Mouse (Mus musculus): ENCODE results near the gene Nmrk1.

Nmrk1 gene

DNA sequence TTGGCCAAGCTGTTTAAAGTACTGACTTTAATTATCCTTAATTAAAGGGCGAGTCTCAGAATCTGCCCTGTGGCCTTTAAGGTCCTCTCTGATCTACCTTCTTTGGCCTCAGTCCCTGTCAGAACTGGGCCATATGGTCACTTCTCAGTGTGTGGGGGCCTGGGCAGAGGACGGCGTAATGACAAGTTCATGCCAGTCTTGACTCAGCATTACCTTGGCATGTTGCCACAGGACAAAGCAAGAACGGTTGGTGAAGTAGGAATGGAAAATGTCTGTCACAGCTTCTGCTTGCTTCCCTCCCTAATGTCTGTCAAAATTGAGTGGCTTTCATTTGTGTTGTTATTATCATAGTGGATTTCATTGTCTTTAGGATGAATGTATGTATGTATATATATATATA lies 20.8 kb downstream of the Nmrk1 start:
- no peak for DNase-seq (ENCODE audit: low read depth, low spot score)

DNA sequence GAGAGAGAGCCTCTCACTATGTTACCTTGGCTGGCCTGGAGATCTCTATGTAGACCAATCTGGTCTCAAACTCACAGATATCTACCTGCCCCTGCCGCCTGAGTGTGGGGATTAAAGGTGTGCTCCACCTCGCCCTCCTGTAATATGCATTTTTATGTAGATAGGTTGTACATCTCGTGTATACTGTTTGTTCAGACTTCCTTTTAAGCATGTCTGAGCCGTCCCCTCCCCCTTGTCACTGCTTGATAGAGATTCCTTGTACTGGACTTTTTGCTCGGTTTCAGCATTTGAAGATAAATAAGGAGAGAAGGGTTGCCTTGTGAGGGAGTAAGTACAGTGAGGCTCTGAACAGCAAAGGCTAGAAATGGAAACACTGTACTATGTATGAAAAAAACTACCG lies 21.3 kb downstream of the Nmrk1 start:
- DNase-seq (ENCODE audit: low read depth, low spot score) = no peak

DNA sequence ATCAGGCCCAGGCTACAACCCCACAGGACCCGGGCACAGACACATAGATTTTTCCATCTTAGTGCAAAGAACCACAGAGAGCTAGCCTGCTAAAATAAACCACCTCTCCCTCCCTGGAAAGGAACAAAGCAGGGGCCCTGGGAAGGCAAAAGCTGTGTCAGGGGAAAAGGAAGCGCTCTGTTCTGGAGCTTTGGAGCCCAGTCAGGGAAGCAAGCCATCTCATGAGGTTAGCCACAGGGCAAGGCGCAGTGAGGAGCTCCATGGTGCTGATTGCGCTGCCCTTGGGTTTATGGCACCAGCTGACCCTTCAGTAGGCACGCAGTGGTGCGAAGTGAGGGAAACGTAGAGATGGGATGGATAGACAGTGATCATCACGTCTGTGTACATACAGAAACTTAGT lies 22.6 kb downstream of the Nmrk1 start:
- DNase-seq (ENCODE audit: low read depth, low spot score) = no peak

DNA sequence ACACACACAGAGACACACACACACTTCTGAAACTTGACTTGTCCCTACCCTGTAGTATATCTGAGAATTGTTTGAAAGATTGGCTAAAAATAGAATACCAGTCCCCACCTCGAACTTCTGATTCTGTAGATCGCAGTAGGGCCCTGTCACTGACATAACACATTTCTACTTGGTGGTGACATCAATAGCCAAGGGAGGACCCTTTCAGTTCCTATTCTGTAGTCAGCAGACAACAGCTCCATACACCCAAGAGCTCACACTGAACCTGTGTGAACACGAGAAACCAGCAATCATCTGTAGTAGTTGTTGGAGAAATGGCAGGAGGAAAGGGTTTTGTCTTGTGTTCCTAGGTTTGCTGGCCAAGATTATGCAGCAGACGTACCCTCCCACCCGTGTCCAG lies 23.2 kb downstream of the Nmrk1 start:
- no peak for DNase-seq (ENCODE audit: low read depth, low spot score)

DNA sequence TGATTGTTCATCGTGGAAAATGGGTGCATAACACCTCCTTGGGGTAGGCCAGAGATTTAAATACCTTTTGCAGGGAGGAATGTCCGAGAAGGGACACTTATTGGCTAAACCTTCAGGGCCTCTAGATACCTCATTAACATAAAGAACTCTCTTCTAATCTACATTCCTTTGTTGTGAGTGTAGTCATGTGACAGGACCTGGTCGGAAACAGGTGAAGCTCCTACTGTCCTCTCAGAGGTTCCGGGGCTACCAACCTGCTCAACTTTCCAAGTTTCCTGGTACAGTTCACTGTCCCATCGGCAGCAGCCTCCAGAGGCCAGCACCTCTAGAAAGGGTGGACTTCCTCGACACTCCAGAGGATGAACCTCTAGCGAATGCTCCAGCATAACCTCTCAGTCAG lies 24.2 kb downstream of the Nmrk1 start:
- peak; percentile 21 for DNase-seq (ENCODE audit: low read depth, low spot score)

DNA sequence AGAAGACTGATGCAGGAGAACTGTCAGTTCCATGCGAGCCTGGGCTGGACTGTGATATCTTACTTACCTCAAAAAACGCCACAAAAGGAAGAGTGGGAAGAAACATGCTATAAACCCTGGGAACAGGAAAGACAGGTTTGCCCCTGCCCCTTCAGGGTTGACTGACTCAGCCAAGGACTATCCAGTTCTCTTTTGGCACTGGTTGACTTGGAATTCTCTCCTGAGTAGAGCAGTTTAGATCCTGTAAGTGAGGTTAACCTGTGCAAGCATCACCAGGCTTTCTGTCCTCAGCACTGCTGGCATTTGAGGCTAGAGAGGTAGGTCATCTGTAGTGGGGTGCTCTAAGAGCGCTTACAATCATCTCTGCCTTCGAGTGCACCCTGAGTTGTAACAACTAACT lies 26.7 kb downstream of the Nmrk1 start:
- no peak for DNase-seq (ENCODE audit: low read depth, low spot score)

DNA sequence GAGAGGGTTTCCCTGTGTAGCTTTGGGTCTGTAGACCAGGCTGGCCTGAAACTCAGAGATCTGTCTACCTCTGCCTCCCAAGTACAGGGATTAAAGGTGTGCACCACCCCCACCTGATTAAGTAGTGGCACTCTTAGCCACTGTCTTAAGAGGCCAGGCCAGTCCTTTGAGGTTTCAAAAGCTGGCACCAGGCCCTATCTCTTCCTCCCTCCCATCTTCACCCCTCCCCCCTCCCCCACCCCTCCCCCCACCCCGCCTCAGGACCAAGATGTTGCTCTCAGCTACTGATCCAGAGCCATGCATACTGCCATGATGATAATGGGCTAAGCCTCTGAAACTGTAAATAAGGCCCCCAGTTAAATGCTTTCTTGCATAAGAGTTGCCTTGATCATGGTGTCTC lies 27.6 kb downstream of the Nmrk1 start:
- no peak for DNase-seq (ENCODE audit: low read depth, low spot score)

DNA sequence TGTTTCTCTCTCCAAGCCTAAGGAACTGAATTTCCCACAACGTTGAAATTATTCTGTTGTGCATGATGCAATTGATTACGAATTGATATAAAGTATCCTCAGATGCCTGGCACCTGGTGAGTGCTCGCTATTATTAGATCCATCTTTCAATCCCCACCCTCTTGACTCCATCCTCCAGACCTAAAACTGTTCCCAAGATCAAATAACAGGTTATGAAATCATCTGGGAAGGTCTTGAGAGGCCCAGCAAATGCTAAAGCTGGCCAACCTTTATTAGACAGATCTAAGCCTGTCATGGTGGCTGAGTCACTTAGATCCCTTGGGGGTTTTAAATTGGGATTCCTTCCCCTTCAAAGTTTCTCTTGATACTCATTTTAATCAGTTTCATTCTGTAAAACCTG lies 28.7 kb downstream of the Nmrk1 start:
- no peak for DNase-seq (ENCODE audit: low read depth, low spot score)

DNA sequence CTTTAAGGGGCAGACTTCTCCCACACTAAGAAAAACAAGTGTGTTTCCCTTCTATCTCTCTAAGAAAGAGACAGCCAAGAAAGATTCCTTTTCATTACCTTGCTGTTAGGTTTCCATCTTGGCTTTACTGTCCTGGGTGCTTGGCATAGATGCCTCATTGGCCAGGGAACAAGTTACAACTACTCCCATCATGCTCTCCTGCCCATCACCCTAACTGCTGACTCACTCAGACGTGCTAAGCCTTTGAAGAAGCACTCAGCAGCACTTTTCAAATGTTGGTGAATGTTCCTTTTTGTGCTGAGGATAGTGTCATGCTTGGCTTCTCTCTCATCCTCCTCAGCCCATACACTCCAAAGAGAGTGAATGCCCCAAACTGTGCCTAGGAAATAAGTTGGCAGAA lies 29.9 kb downstream of the Nmrk1 start:
- DNase-seq (ENCODE audit: low read depth, low spot score) = no peak

DNA sequence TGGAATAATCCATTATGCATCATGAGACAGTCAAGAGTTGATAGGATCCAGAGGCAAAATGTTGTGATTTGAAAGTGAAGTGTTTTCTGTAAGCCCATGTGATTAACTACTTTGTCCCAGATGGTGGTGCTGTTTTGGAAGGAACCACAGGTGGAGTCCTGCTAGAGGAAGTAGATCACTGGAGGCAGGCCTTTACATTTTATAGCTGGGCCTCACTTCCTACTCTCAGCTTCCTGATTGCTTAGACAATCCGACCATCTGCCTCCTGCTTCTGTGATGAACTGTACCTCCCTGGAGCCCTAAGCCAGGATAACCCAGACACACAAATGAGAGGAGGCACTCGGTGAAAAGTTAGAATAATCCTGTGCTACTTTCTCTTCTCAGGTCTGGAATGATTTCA lies 32.2 kb downstream of the Nmrk1 start:
- DNase-seq (ENCODE audit: low read depth, low spot score) = peak; percentile 67

DNA sequence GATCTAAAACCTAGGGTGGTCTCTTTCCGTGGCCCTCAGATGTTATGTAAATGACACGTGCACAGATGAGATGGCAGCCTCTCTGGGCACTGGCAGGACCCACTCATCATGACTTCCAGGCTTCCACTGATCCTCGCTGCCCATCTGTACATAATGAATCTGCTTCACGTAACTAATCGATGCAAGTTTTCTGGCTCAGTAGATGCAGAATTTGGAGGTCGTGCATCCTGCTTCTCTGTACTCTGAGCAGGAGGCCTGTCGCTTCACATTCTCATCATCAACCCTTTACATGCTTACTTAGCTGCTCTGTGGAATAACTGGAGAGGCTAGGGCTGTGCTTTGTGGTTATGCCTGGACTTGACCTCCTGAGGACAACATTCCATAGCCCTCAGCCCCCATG lies 35.2 kb downstream of the Nmrk1 start:
- no peak for DNase-seq (ENCODE audit: low read depth, low spot score)

DNA sequence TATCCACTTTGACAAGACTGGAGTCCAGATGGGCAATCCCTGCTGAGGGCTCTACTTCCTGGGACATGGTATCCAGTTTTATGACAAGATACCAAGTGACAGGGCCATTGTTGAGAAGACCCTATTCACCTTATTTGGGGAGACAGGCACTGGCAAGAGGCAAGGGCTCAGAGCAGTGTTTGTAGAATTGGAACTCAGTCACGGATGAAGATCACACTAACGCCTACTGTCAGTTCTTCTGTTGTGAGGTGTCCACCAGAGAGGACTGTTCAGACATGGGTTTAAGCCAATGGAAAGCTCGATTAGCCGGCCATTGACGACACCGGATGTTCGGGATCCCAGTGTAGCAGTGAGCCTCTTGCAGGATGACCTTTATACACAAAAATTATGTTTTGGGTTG lies 37.8 kb downstream of the Nmrk1 start:
- no peak for DNase-seq (ENCODE audit: low read depth, low spot score)

DNA sequence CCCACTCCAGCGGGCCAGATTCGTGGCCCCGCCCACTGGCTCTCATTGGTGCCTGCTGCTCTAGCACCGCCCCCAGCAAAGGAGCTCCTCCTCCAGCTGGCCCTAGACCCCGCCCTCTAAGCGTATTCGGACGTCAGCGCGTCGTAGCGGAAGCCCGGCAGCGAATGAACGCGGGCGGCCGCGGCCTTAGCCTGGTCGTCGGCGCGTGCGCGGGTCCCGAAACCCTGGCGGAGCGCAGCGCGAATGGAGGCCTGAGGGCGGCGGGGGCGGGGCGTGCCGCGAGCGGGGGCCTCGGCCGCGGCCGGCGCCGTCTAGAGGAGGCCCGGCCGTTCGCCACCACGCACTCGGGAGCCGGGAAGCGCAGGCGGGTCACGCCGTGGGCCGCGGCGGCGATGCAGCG lies 38.9 kb downstream of the Nmrk1 start, which contains the start of gene Carnmt1:
Gene Carnmt1 (plus strand): TSS at position 157 of the 400 bp plus-strand sequence.
- peak; percentile 99 for DNase-seq (ENCODE audit: low read depth, low spot score)

DNA sequence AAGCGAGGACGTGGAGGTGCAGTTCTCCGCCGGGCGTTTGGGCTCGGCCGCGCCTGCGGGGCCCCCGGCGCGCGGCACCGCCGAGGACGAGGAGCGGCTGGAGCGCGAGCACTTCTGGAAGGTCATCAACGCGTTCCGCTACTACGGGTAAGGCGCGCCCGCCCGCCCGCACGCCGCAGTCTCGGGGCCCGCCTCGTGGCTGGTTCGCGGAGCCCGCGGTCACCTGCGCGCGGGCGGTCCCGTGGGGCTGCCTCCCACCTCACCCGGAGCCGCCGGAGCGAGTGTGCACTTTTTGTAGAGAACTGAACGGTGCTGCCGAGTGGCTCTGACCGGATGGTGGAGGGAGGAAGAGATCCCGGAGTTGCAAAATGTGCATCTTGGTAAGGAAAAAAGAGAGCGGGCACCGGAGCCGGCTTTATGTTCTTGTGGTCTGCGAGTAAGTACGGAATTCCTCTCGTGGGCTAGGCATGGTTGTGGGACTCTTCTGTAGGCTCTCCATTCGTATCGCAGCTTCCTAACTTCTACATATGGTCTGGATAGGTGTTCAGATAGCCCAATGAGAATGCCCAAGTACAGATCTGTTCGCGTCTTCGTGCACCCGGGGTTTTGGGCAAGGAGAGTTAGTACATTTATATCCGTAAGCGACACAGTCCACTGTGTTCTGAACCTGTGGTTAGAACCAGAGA lies 39.4 kb downstream of the Nmrk1 start:
- DNase-seq (ENCODE audit: low read depth, low spot score) = peak; percentile 60

DNA sequence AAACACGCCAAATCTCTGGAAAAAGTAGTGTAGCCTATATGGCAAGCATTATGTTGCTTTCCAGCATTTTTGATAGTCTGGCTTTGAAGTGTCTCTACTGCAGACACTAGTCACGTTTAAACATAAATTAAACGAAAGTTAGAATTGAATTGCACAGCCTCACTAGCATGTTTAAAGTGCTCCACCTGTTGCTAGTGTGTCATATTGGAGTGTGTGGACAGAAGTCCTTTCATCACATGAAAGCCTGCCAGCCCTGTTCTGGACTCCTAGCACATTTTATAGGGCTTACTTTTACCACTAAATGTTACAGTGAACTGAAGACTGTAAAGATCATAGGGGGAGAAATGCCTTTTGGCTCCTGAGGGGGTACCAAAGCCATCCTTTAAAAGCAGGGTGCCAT lies 40.7 kb downstream of the Nmrk1 start:
- no peak for DNase-seq (ENCODE audit: low read depth, low spot score)

DNA sequence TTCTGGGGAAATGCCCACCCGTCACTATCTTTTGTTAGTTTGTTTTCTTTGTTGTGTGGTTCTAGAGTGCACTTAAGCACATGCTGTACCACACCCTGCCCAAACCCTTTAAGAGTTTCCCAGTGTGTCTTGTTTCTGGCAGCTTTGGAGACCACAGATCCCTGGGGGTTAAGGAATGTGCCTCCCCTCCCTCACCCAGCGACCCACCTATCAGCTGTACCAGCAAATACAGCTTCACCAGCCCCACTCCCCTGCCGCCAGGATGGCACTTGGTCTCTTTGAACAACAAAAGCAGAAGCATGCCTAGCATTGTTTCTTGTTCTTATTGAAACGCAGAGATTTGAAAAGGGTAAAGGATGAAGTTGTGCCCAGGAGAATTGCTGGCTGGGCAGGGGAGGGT lies 41.4 kb downstream of the Nmrk1 start:
- DNase-seq (ENCODE audit: low read depth, low spot score) = peak; percentile 93

DNA sequence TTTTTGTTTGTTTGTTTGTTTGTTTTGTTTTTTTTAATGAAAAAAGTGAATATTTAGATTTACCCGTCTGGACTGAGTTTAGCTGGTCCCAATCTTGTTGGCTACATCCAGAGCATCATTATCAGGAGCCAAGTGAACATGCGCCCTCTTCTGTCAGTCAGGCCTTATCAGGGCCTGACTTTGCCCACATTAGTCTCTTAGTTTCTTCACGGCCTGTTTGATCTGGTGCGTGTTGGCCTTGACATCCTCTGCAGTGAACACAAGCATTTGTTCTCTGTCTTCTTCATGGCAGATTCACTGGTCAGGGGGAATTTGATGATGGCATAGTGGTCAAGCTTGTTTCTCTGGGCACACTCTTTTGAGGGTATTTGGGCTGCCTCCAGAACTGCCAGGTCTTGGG lies 50.4 kb downstream of the Nmrk1 start:
- DNase-seq (ENCODE audit: low read depth, low spot score) = peak; percentile 33

DNA sequence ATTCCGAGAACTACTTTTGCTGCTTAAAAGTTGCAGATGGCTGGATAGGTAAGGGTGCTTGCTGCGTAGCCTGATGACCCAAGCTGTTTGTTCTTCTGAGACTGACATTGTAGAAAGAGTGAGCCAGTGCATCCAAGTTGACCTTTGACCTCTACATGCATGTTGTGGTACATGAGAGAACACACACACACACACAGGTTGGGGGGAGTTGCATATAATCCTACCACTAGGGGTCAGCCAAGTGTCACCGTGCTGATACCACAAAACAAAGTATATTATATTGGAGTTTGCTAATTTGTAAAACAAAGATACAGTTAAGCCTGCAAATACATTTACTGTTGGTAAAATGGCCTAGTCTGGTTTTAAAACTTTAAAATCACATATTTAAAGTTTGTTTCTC lies 55.8 kb downstream of the Nmrk1 start:
- peak; percentile 73 for DNase-seq (ENCODE audit: low read depth, low spot score)

DNA sequence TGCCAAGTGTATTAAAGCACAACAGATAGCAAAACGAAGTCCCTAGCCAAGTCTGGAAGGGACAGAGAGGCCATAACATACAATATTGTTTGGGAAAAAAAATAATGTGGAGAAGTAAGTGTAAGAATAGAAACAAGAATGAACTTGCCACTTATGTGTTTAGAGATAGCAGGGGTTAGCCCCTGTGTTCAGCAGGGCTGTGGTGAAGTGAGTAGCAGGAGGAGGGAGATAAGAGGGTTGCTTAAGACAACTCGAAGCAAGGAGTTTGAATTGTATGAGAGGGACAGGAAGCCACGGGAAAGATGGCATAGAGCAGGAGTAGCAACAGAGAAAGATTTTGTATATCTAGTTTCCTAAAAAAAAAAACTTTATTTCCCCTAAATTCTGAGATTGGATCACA lies 60.4 kb downstream of the Nmrk1 start:
- no peak for DNase-seq (ENCODE audit: low read depth, low spot score)

DNA sequence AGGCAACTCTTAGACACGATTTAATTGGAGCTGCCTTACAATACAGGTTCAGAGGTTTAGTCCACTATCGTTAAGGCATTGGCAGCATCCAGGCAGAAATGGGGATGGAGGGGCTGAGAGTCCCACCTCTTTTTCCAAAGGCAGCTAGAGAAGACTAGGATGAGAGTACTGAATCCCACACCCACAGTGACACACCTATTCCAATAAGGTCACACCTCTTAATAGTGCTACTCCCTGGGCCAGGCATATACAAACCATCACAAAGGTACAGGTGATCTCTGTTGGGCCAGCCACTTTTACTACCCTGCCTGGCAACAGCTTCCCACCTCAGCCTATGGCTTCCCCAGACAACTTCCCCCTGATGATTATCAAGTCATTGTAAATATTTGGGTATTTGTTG lies 61.0 kb downstream of the Nmrk1 start:
- no peak for DNase-seq (ENCODE audit: low read depth, low spot score)

DNA sequence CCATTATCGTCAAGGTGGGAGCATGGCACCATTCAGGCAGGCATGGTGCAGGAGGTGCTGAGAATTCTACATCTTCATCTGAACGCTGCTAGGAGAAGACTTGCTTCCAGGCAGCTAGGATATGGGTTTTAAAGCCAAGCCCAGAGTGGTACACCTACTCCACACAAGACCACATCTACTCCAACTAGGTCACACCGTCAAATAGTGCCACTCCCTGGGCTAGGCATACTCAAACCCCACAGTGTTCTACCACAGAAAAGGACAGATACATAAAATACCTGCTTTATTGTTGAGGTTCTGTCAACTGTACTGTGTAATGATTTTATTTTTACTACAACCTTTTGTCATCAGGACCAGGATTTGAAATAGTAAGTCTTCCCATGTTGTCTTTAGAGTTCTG lies 63.4 kb downstream of the Nmrk1 start:
- DNase-seq (ENCODE audit: low read depth, low spot score) = no peak

DNA sequence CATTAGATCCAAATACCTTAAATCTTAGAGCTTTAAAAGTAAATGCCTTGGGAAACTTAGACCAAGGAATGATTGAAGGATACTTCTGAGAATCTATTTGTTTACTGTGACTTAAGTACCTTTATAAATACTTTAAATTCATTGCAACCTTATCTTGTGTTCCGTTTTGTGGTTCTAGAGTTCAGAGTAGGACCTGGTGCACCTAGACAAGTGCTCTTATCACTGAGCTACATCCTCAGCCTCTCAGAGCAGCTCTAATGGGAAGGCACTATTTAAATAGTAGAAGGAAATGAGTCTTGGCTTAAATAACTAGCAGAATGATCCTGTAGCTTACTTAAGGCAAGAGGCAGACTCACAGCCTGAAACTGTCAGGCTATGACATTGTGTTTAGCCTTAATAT lies 63.8 kb downstream of the Nmrk1 start:
- no peak for DNase-seq (ENCODE audit: low read depth, low spot score)
